Mouse (Mus musculus) cerebellum, adult 8-10 months (tissue): Measurements from ENCODE around the gene Ptprs.

ENCODE experiments used
- DNase-seq: peaks from one replicate; pipeline ENCODE4 v3.0.0; 2022

Gene Ptprs

GRCm38 (mm10) chr17:56466747-56467146 lies 9.5 kb downstream of the Ptprs start:
- no peak for DNase-seq

DNA sequence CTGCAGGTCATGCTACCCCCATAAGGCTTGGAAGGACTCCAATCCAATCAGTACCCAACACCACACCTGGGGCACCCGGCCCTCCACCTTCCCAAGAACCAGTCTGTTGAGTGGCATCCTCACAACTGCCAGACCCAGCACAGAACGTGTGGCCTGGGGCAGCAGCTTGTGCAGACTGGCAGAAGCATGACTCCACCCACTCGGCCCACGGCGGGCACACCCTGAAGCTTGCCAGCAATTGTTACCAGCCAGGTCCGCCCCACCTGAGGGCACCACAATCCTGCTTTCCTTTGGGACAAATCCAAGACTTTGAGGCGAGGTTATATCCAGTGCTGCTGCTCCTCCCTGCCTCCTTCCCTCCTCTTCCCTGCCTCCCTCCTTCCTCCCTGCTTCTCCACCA lies 11.5 kb downstream of the Ptprs start:
- DNase-seq, result no peak

GRCm38 (mm10) chr17:56464345-56464744 lies 11.9 kb downstream of the Ptprs start:
- DNase-seq, result no peak

GRCm38 (mm10) chr17:56463500-56463899 lies 12.8 kb downstream of the Ptprs start:
- no peak for DNase-seq

- DNase-seq, result no peak
Observed at GRCm38 (mm10) chr17:56462835-56463455, 13.3 kb downstream of the Ptprs start.

GRCm38 (mm10) chr17:56461771-56462743 lies 14.2 kb downstream of the Ptprs start:
- DNase-seq, result peak; percentile 90

GRCm38 (mm10) chr17:56460876-56461275 lies 15.4 kb downstream of the Ptprs start:
- DNase-seq, result no peak

DNA sequence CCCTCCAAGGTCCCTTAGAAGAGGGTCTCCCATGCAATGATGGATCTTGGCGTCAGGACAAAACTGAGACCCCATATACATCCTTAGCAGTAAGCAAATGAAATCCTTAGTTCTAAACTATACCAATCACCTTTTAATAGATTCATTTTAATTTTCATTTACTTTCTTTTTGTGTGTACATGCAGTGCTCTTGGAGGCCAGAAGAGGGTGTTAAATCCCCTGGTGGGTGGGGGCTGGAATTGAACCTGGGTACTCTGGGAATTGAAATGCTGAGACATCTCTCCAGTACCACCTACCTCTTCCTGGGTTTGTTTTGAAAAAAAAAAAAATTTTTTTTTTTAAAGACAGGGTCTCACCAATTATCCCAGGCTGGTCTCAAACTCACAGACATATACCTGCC lies 18.8 kb downstream of the Ptprs start:
- DNase-seq, result no peak

DNA sequence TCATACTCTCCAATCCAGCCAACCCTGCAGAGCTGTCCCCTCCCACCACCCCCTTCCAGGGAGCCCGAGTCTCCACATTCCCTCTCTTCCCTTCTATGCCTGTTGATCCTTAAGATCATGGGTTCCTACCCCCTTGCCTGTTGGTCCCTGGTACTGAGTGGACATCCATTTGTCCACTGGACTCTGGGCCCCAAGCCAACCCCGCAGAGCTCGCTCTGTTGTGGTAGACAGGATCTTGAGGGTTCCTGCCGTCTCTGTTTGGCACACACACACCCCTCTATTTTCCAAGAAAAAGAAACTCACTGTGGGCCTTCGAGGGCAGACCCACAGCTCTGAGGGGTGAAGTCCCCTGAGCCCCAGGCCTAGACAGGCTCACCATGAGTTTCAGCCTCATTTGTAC lies 19.9 kb downstream of the Ptprs start:
- DNase-seq, result no peak

- no peak for DNase-seq
Observed at GRCm38 (mm10) chr17:56453689-56454088, 22.6 kb downstream of the Ptprs start.

DNA sequence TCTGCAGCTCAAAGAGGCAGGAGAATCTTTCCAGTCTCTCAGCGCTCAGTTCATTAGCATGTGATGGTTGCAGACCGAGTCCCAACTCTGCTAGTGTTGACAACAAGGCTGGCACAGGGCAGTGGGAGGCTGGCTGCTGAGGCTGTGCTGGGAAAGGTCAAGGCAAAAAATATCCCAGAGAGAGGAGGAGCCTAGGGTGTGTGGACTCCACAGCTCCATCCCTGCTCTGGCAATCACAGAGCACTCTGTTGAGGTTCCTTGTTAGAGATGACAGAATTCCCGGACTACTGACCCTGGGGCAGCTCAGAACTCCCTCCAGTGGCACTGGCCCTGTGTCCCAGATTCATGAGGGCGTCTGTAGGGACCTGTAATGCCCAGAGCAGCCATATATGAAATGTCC lies 23.0 kb downstream of the Ptprs start:
- DNase-seq, result no peak

DNA sequence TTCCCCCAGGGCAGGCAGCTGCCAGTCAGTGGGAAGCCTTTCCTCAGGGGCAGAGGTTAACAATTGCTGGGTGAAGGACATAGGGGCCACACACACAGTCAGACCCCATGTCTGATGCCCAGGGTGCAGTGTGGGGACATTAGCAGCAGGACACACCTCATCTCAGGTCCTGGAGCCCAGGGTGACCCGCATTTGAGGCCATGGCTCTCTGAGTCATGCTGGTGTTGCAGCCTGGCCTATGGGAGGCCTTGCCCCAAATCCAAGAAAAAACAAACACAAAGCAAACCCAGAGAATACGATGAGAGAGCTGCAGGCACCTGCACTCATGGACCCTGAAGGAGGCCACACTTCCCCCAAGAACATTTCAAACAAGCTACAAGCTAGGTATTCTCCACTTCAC lies 28.6 kb downstream of the Ptprs start:
- no peak for DNase-seq

GRCm38 (mm10) chr17:56445397-56445796 lies 30.9 kb downstream of the Ptprs start:
- no peak for DNase-seq

DNA sequence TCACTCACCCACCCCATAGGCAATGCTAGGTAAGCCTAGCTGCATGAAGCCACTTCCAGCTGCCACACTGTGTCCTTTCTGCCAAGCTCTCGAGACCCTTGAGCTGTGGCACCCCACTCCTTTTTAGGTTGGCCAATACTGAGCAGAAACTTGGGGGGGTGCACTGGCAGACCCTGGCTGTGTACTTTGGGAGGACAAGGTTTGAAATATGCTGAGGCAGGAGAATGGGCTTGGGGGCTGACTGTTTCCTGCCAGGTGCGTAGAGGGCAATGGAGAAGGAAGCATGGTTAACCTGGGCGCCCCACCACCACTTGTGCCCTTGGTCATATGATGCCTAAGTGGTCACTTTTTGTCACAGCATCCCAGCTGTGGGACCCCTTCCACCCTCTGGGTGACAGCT lies 31.5 kb downstream of the Ptprs start:
- no peak for DNase-seq

DNA sequence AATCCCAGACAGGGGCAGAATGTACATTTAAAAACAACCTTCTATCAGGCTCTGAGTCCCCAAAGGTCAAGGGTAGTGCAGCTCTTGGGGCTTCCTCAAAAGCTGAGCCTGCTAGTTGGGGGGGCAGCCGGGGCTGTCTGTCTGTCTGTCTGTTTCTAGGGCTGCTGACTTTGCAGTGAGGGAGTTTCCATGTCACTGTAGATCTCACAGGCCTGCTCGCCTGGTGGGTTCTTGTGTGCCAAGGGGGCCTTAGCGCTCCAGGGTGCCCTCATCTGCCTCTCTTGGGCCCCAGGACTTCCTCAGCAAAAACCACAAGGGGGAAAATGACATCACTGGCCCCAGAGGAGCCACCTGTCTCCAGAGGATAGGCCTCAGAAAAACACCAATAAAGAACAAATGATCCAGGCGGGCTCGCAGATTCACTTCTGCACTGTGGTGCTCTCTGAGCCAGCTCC lies 32.9 kb downstream of the Ptprs start:
- DNase-seq, result no peak

- DNase-seq, result no peak
Observed at GRCm38 (mm10) chr17:56442316-56442715, 34.0 kb downstream of the Ptprs start.

DNA sequence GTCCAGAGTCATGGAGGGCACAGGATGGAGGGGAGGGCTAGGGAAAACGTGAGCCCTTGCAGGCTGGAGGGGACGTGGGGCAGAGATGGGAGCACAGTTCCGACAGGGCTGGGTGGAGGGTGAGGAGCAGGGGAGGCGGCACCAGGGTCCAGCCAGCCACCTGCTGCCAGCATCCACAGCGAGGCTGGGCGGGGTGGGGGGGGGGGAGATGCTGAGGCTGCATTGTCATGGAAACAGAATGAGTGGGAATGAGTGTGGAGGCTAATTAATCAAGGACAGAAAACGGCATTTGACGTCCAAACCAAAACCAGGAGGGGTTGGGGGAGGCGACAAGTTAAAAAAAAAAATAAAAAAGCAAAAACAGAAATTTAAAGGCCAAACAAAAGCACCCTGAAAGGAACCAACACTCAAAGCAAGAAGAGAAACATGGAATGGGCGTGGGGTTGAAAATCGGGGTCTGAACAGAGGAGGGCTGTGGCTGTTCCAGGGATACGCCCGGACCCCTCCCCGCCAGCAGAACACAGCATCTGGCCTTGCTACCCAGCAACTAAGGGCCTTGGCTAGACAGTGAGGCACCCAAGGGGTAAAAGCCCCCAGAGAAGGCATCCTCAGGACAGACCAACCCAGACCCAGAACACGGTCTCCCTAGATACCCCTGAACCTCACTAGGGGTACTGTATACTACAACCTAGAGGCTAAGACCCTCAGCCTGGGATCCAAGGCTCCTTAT lies 36.4 kb downstream of the Ptprs start:
- DNase-seq, result no peak

- DNase-seq, result no peak
Observed at GRCm38 (mm10) chr17:56431582-56431981, 44.7 kb downstream of the Ptprs start.

DNA sequence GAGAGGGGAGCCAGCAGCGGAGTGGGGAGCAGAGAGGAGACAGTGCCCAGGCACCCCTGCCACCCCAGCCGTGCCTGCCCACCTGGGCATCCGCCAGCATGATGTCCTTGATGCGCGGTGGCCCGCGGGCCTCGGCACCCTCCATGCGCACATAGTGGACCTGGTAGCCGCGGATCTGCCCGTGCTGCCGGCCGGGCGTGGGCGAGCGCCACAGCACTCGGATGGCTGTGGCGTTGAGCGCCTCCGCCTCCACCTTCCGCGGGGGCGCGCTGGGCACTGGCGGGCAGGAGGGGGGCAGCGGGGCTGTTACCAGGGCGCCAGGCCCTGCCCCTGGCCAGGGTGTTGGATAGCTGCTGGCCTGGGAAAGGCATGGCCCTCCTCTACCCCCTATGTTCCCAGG lies 48.4 kb downstream of the Ptprs start:
- DNase-seq, result no peak

DNA sequence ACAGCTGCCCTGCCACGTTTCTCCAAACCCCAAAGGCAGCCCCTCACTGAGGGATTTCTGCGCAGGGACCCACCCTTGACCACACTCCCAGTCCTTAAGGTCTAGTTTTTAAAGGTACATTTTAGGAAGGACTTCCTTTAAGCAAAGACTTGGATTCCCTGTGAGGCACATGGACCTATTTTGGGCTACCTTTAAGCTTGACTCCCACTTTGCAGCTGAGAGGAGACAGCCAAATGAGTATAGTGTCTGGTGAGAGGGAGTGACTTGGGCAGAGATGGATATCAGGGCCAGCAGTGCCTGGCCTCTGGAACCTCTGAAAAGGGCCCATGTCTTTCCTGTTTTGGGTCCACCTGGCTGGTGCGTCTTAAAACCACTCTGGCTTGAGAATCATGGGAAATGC lies 50.3 kb downstream of the Ptprs start:
- DNase-seq, result no peak

GRCm38 (mm10) chr17:56425584-56425914 lies 50.7 kb downstream of the Ptprs start:
- peak; percentile 86 for DNase-seq

- DNase-seq, result peak; percentile 49
Observed at GRCm38 (mm10) chr17:56424726-56425583, 51.3 kb downstream of the Ptprs start.

DNA sequence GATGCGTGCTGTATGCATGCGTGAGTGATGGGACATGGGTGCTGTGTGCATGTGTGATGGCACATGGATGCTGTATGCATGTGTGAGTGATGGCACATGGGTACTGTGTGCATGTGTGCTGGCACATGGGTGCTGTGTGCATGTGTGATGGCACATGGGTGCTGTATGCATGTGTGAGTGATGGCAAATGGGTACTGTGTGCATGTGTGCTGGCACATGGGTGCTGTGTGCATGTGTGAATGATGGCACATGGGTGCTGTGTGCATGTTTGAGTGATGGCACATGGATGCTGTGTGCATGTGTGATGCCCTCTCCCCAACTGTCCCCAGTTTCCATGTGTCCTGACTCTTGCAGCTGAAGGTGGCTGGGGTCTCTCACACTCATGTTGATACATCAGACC lies 56.3 kb downstream of the Ptprs start:
- DNase-seq, result no peak
